Comparison of ENCODE assay signal across 9 mouse cellular contexts in the genomic region with DNA sequence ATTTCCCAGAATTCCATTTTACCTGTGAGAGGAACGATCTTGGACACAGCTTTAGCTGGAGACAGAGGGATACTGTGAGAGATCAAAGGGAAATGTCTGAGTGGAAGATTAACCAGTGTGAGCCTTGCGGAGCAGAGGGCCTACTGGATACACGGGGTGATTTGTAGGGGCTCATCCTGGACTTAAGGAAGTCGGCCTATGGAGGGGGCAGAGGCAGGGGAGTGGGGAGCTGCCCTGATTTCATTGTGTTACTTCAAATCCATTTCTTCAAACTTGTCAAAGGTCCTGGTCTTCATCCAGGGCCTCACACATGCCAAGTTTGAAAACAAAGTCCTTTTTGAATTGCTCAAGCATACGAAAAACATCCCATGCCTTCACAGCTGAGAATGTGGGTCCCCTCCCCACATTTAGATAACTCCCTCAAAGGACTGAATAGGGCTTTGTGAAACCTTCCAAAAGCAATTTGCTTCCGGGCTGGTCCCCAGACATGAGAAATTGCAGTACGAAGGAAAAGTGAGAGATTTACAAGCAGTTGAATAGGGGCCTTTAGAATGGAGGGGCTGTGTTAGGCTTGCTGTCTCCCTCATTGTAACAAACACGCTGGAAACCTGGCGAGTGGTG. TPM values are rescaled to one million over a fixed set of nuclear protein-coding genes. Genes with fewer than 3 reads are reported as not detected.
DNase-seq lines count a peak whose midpoint lies in the region; ATAC-seq and TF ChIP-seq lines count a peak whose summit lies in the region.
"Had no signal": no experiment of that assay in that cellular context is flagged by ENCODE, and none has a peak within 500 bp of the region (broad histone marks: within the 10 kb centered on the region; RNA-seq: fewer than 3 reads in every experiment).

No protein-coding gene starts in this region.

- H3K36me3 ChIP-seq in embryonic facial prominence, embryonic 12.5 days: peaks cover 87% of the 10 kb centered on the region
- H3K36me3 ChIP-seq in hindbrain, embryonic 14.5 days (replicated peaks; ENCODE audit: control insufficient read depth, insufficient read depth): peaks cover 18% of the 10 kb centered on the region

- no peak overlapping the region for H3K4me3 ChIP-seq in gastrocnemius, adult 2 months
- no peak overlapping the region for H3K4me3 ChIP-seq in embryonic facial prominence, embryonic 12.5 days
- no peak overlapping the region for H3K4me3 ChIP-seq in hindbrain, embryonic 14.5 days (replicated peaks; ENCODE audit: low read length)
- H3K4me3 ChIP-seq: liver, embryonic 13.5 days had no signal

- no peak overlapping the region for H3K4me2 ChIP-seq in embryonic facial prominence, embryonic 12.5 days (replicated peaks)
- H3K4me2 ChIP-seq in hindbrain, embryonic 14.5 days (replicated peaks): no peak overlapping the region
- H3K4me2 ChIP-seq: liver, embryonic 13.5 days had no signal

- 53% methylated on average over 9 of the region's 9 CpGs for WGBS in embryonic facial prominence, embryonic 12.5 days
- WGBS in hindbrain, embryonic 14.5 days: 21% methylated on average over 9 of the region's 9 CpGs

- ATAC-seq in embryonic facial prominence, embryonic 12.5 days (ENCODE audit: insufficient number of reproducible peaks, insufficient read depth, low FRiP score, low TSS enrichment): no peak
- peak; percentile 55 for ATAC-seq in hindbrain, embryonic 14.5 days (ENCODE audit: low FRiP score)

- H3K9ac ChIP-seq in embryonic facial prominence, embryonic 12.5 days: no peak overlapping the region
- no peak overlapping the region for H3K9ac ChIP-seq in hindbrain, embryonic 14.5 days
- H3K9ac ChIP-seq: liver, embryonic 13.5 days had no signal

- intact Hi-C loops in gastrocnemius, adult 2 months (cut with DNase I): loop anchor here (5.0 kb wide), 1 partner anchor 43 kb away; no protein-coding TSS in a partner anchor
- intact Hi-C loops in left cerebral cortex, postnatal 10 days (cut with DNase I): no loop called here

- peak overlapping the region; percentile 28; the same call in 1 of the 2 replicates for H3K27ac ChIP-seq in gastrocnemius, adult 2 months
- H3K27ac ChIP-seq in embryonic facial prominence, embryonic 12.5 days: peak overlapping the region; percentile 25; the same call in 1 of the 2 replicates
- H3K27ac ChIP-seq in hindbrain, embryonic 14.5 days: peak overlapping the region; percentile 62

- TF ChIP-seq CTCF in gastrocnemius, adult 2 months (IDR thresholded peaks at IDR 0.05): no peak

- H3K27me3 ChIP-seq in embryonic facial prominence, embryonic 12.5 days: no peaks in the 10 kb centered on the region
- no peaks in the 10 kb centered on the region for H3K27me3 ChIP-seq in hindbrain, embryonic 14.5 days (ENCODE audit: control insufficient read depth, insufficient read depth, low read length)
- H3K27me3 ChIP-seq: liver, embryonic 13.5 days had no signal

- H3K4me1 ChIP-seq in embryonic facial prominence, embryonic 12.5 days: peaks cover 53% of the 10 kb centered on the region
- peaks cover 22% of the 10 kb centered on the region for H3K4me1 ChIP-seq in hindbrain, embryonic 14.5 days (replicated peaks; ENCODE audit: control insufficient read depth, insufficient read depth, low read length)

- H3K9me3 ChIP-seq in embryonic facial prominence, embryonic 12.5 days: peaks cover 9% of the 10 kb centered on the region; the same call in 1 of the 2 replicates
- no peaks in the 10 kb centered on the region; the same call in 1 of the 2 replicates for H3K9me3 ChIP-seq in hindbrain, embryonic 14.5 days (ENCODE audit: control insufficient read depth, low read length)

- no peak for DNase-seq in gastrocnemius, adult 2 months
- DNase-seq in gastrocnemius, adult 18-20 months (ENCODE audit: low spot score): no peak
- peak; percentile 63 for DNase-seq in hindbrain, embryonic 14.5 days (ENCODE audit: low spot score)
- peak; percentile 65 for DNase-seq in mesoderm, embryonic 11.5 days (ENCODE audit: low read depth, low spot score)
- no peak for DNase-seq in retina, embryonic 14.5 days (ENCODE audit: low spot score)
- DNase-seq in left cerebral cortex, postnatal 10 days (ENCODE audit: extremely low spot score in 1 of 2, low spot score in 2 of 2): no peak
- no peak for DNase-seq in gastrocnemius, postnatal 10 days
- DNase-seq: liver, embryonic 13.5 days had no signal

RNA-seq across cellular contexts. Expression of a gene that starts 55.5 kb away (rescaled TPM):
- not detected for total RNA-seq in gastrocnemius, adult 2 months (2021)
- total RNA-seq in gastrocnemius, adult 18-20 months (2021): not detected
- not detected in 2 replicates for polyA plus RNA-seq in embryonic facial prominence, embryonic 12.5 days (2016; fragmentation: Nextera tagmentation; extraction: Ambion mirVana)
- not detected in 2 replicates for polyA plus RNA-seq in hindbrain, embryonic 14.5 days (2014; fragmentation: Nextera tagmentation; extraction: Ambion mirVana)
- total RNA-seq in left cerebral cortex, postnatal 10 days (2021): not detected
- not detected for total RNA-seq in gastrocnemius, postnatal 10 days (2021)
- polyA plus RNA-seq: liver, embryonic 13.5 days had no signal

Comparison
In these comparisons a context has a peak if more than half of its experiments do, and no peak if none do; other contexts are left out.
1. DNase-seq: peak in hindbrain, embryonic 14.5 days (single experiment) and mesoderm, embryonic 11.5 days (single experiment); none in gastrocnemius, adult 2 months (single experiment), gastrocnemius, adult 18-20 months (single experiment), retina, embryonic 14.5 days (single experiment), left cerebral cortex, postnatal 10 days (0 of 2) and gastrocnemius, postnatal 10 days (single experiment).
2. Peak in every context shown above with its lines, with median percentiles within 50 percentile points of each other: H3K27ac ChIP-seq.